ENCODE assay signal across 8 mouse cellular contexts in genomic region chr5:32215510-32215909, GRCm38 (mm10). TPM values are rescaled to one million over a fixed set of nuclear protein-coding genes. Genes with fewer than 3 reads are reported as not detected.
DNase-seq lines count a peak whose midpoint lies in the region.

No protein-coding gene starts in this region.

- DNase-seq in adrenal gland, adult 18-20 months (ENCODE audit: low spot score in 2 of 2), result peak; percentile 42 to 62
- no peak for DNase-seq in adrenal gland, adult 8-10 months
- peak; percentile 37 to 43 for DNase-seq in layer of hippocampus, postnatal 10 days (ENCODE audit: low spot score in 2 of 2)
- DNase-seq in layer of hippocampus, postnatal 14 days (ENCODE audit: low spot score in 2 of 2), result no peak
- DNase-seq in adrenal gland, postnatal 10 days, result peak; percentile 73
- DNase-seq in hindlimb bud, embryonic 11.5 days (ENCODE audit: extremely low spot score, low read depth, low spot score), result peak; percentile 24
- peak; percentile 68 for DNase-seq in retina, embryonic 14.5 days (ENCODE audit: low spot score)
- no peak for DNase-seq in urinary bladder, postnatal 4 days (ENCODE audit: low spot score in 2 of 2)

RNA-seq across cellular contexts. Expression of gene Plb1, which starts 17.0 kb away (rescaled TPM):
- total RNA-seq in adrenal gland, adult 18-20 months (2021), result under 1 TPM; 0.29 to 0.33 TPM
- total RNA-seq in adrenal gland, adult 8-10 months (2022), result under 1 TPM in 2 of 4 experiments, not detected in 2; 0.12 to 0.28 TPM
- total RNA-seq in layer of hippocampus, postnatal 10 days (2021), result 1 to 10 TPM in 1 of 2 experiments, under 1 TPM in 1; 0.62 to 1.3 TPM
- total RNA-seq in layer of hippocampus, postnatal 14 days (2021), result under 1 TPM; 0.46 to 0.72 TPM
- under 1 TPM; 0.15 TPM for total RNA-seq in adrenal gland, postnatal 10 days (2021)

Comparison
In these comparisons a context has a peak if more than half of its experiments do, and no peak if none do; other contexts are left out.
1. DNase-seq: peak in adrenal gland, adult 18-20 months (2 of 2), layer of hippocampus, postnatal 10 days (2 of 2), adrenal gland, postnatal 10 days (single experiment), hindlimb bud, embryonic 11.5 days (single experiment) and retina, embryonic 14.5 days (single experiment); none in adrenal gland, adult 8-10 months (single experiment), layer of hippocampus, postnatal 14 days (0 of 2) and urinary bladder, postnatal 4 days (0 of 2).